In the genomic region with DNA sequence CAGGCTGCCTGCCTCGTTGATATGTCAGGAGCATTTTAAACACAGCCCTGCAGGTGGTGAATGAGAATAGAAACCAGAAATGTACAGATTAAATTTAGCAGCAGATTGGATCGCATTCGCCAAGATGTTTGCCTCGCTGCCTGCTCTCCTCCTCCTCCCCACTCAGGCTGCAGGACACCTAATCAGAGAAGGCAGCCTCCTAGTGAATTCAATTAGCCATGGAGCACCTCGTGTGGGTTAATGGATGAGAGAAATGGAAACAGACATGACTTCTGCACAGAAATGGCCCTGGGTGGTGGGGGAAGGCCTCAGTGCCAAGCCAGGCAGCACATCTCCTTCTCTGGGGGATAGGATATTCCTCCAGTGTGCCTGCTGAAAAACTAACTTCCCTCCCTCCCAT, we compare ENCODE assay signal across 11 mouse cellular contexts.
DNase-seq lines count a peak whose midpoint lies in the region; ATAC-seq and TF ChIP-seq lines count a peak whose summit lies in the region.
"Had no signal": no experiment of that assay in that cellular context is flagged by ENCODE, and none has a peak within 500 bp of the region (broad histone marks: within the 10 kb centered on the region; RNA-seq: fewer than 3 reads in every experiment).

No protein-coding gene starts in this region.

- WGBS in embryonic facial prominence, embryonic 14.5 days: 41% methylated on average over 5 of the region's 5 CpGs
- WGBS in embryonic facial prominence, embryonic 10.5 days: 70% methylated on average over 5 of the region's 5 CpGs
- WGBS in lung, embryonic 16.5 days: 53% methylated on average over 5 of the region's 5 CpGs
- 43% methylated on average over 5 of the region's 5 CpGs for WGBS in lung, postnatal 0 days

- H3K4me3 ChIP-seq in embryonic facial prominence, embryonic 14.5 days (ENCODE audit: low read depth, low read length): no peak overlapping the region
- H3K4me3 ChIP-seq in embryonic facial prominence, embryonic 10.5 days: no peak overlapping the region
- H3K4me3 ChIP-seq in lung, embryonic 16.5 days (ENCODE audit: low read length): no peak overlapping the region
- no peak overlapping the region for H3K4me3 ChIP-seq in lung, postnatal 0 days (ENCODE audit: low read depth, low read length)
- H3K4me3 ChIP-seq: heart, embryonic 12.5 days; liver, embryonic 15.5 days; stomach, embryonic 15.5 days had no signal

- no peak for ATAC-seq in embryonic facial prominence, embryonic 14.5 days (ENCODE audit: low read depth)
- no peak for ATAC-seq in lung, embryonic 16.5 days (ENCODE audit: low read depth)
- no peak for ATAC-seq in lung, postnatal 0 days

- no peak overlapping the region for H3K9ac ChIP-seq in embryonic facial prominence, embryonic 14.5 days (ENCODE audit: low read depth, low read length)
- no peak overlapping the region for H3K9ac ChIP-seq in lung, embryonic 16.5 days (ENCODE audit: low read length)
- H3K9ac ChIP-seq in lung, postnatal 0 days (replicated peaks; ENCODE audit: low read depth): no peak overlapping the region
- H3K9ac ChIP-seq: heart, embryonic 12.5 days; liver, embryonic 15.5 days; stomach, embryonic 15.5 days had no signal

- peak; percentile 9 for DNase-seq in embryonic facial prominence, embryonic 14.5 days (ENCODE audit: low spot score)
- no peak for DNase-seq in embryonic facial prominence, embryonic 10.5 days (ENCODE audit: low spot score)
- DNase-seq in lung, postnatal 0 days (ENCODE audit: low spot score): no peak
- DNase-seq in layer of hippocampus, adult 8-10 months (ENCODE audit: low spot score in 2 of 2): peak; percentile 15 to 17
- DNase-seq in right cerebral cortex, postnatal 25 days: peak; percentile 48
- DNase-seq in ovary, postnatal 36 days (ENCODE audit: low spot score): no peak
- DNase-seq in kidney, adult 9 months: no peak

- no peaks in the 10 kb centered on the region for H3K27me3 ChIP-seq in embryonic facial prominence, embryonic 14.5 days (replicated peaks; ENCODE audit: control insufficient read depth, insufficient read depth, low read length)
- H3K27me3 ChIP-seq in embryonic facial prominence, embryonic 10.5 days (replicated peaks; ENCODE audit: low read depth, poor library complexity, severe bottlenecking): no peaks in the 10 kb centered on the region
- H3K27me3 ChIP-seq in lung, embryonic 16.5 days (ENCODE audit: control insufficient read depth, insufficient read depth, low read depth, low read length): no peaks in the 10 kb centered on the region
- H3K27me3 ChIP-seq in lung, postnatal 0 days (replicated peaks; ENCODE audit: insufficient read depth, low read length): no peaks in the 10 kb centered on the region
- H3K27me3 ChIP-seq: heart, embryonic 12.5 days; liver, embryonic 15.5 days; stomach, embryonic 15.5 days had no signal

- no peak for TF ChIP-seq CTCF in lung, postnatal 0 days (IDR thresholded peaks at IDR 0.05)

- no peaks in the 10 kb centered on the region for H3K9me3 ChIP-seq in embryonic facial prominence, embryonic 14.5 days (ENCODE audit: control insufficient read depth, low read length)
- H3K9me3 ChIP-seq in embryonic facial prominence, embryonic 10.5 days: no peaks in the 10 kb centered on the region
- no peaks in the 10 kb centered on the region for H3K9me3 ChIP-seq in lung, embryonic 16.5 days (ENCODE audit: control insufficient read depth, low read length)
- no peaks in the 10 kb centered on the region for H3K9me3 ChIP-seq in lung, postnatal 0 days (ENCODE audit: low read length)
- H3K9me3 ChIP-seq: heart, embryonic 12.5 days; liver, embryonic 15.5 days; stomach, embryonic 15.5 days had no signal

- TF ChIP-seq EP300 in lung, postnatal 0 days (IDR thresholded peaks at IDR 0.05): no peak

- no peak overlapping the region for H3K4me2 ChIP-seq in embryonic facial prominence, embryonic 14.5 days (ENCODE audit: low read depth, low read length)
- no peak overlapping the region for H3K4me2 ChIP-seq in lung, embryonic 16.5 days (ENCODE audit: low read depth, low read length)
- no peak overlapping the region for H3K4me2 ChIP-seq in lung, postnatal 0 days (replicated peaks; ENCODE audit: low read depth, low read length)
- H3K4me2 ChIP-seq: heart, embryonic 12.5 days; liver, embryonic 15.5 days; stomach, embryonic 15.5 days had no signal

- H3K36me3 ChIP-seq in embryonic facial prominence, embryonic 14.5 days (ENCODE audit: control insufficient read depth, insufficient read depth, low read length): no peaks in the 10 kb centered on the region
- H3K36me3 ChIP-seq in embryonic facial prominence, embryonic 10.5 days (replicated peaks): no peaks in the 10 kb centered on the region
- H3K36me3 ChIP-seq in lung, embryonic 16.5 days (ENCODE audit: control insufficient read depth, insufficient read depth, low read length): no peaks in the 10 kb centered on the region
- H3K36me3 ChIP-seq in lung, postnatal 0 days (ENCODE audit: insufficient read depth, low read length): no peaks in the 10 kb centered on the region
- H3K36me3 ChIP-seq: heart, embryonic 12.5 days; liver, embryonic 15.5 days; stomach, embryonic 15.5 days had no signal

- no peaks in the 10 kb centered on the region for H3K4me1 ChIP-seq in embryonic facial prominence, embryonic 14.5 days (ENCODE audit: control insufficient read depth, insufficient read depth, low read length)
- no peaks in the 10 kb centered on the region for H3K4me1 ChIP-seq in embryonic facial prominence, embryonic 10.5 days
- H3K4me1 ChIP-seq in lung, embryonic 16.5 days (replicated peaks; ENCODE audit: control insufficient read depth, insufficient read depth, low read length): no peaks in the 10 kb centered on the region
- no peaks in the 10 kb centered on the region for H3K4me1 ChIP-seq in lung, postnatal 0 days (ENCODE audit: insufficient read depth, low read depth, low read length)
- H3K4me1 ChIP-seq: heart, embryonic 12.5 days; liver, embryonic 15.5 days; stomach, embryonic 15.5 days had no signal

- H3K27ac ChIP-seq in embryonic facial prominence, embryonic 14.5 days (replicated peaks; ENCODE audit: low read depth, low read length): no peak overlapping the region
- no peak overlapping the region for H3K27ac ChIP-seq in embryonic facial prominence, embryonic 10.5 days (replicated peaks)
- peak overlapping the region; percentile 12; the same call in 1 of the 2 replicates for H3K27ac ChIP-seq in lung, embryonic 16.5 days (ENCODE audit: low read length)
- no peak overlapping the region for H3K27ac ChIP-seq in lung, postnatal 0 days (ENCODE audit: low read length)
- H3K27ac ChIP-seq: liver, embryonic 15.5 days; stomach, embryonic 15.5 days had no signal

Comparison
In these comparisons a context has a peak if more than half of its experiments do, and no peak if none do; other contexts are left out.
1. DNase-seq: peak in embryonic facial prominence, embryonic 14.5 days (single experiment), layer of hippocampus, adult 8-10 months (2 of 2) and right cerebral cortex, postnatal 25 days (single experiment); none in embryonic facial prominence, embryonic 10.5 days (single experiment), lung, postnatal 0 days (single experiment), ovary, postnatal 36 days (single experiment) and kidney, adult 9 months (single experiment).